Mouse (Mus musculus): Measurements from ENCODE around the gene Gm12216. TPM values are rescaled to one million over a fixed set of nuclear protein-coding genes. Genes with fewer than 3 reads are reported as not detected.

Gene Gm12216
- polyA plus RNA-seq, 1 experiment, result 2.8 TPM

DNA sequence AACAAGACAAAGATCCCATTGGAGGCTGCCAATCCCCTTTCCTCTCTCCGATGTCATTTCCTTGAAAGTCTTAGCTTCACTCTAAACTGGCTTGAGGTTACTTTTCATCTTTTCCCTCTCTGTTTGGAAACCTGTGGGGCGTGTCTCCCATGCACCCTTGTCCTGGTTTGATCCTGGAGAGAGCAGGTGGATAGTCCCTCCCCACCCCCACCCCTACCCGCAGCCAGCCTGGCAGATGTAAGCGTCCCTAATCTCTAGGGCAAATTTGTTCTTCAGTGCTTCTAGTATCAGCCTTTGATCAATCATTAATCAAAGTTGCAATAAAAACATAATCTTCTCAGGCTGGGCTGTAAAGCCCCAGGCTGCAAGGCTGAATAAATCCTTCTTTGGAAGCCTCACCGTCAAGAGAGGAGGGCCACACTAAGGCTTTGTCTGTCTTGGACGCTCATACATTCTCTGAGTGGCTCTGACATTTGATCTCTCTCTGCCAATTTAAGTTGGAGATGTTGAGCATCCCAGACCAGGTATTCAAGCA, 61.6 kb downstream of the Gm12216 start:
- peaks cover 20% of the 10 kb centered on the region for H3K4me1 ChIP-seq (ENCODE audit: control insufficient read depth, insufficient read depth, low read length)
- no peak overlapping the region for H3K27ac ChIP-seq (ENCODE audit: insufficient read depth, low read length)
- no peak overlapping the region for H3K9ac ChIP-seq (ENCODE audit: low read depth, poor library complexity, severe bottlenecking)
- no peak for TF ChIP-seq CTCF (IDR thresholded peaks at IDR 0.05; ENCODE audit: low read depth, low read length)
- no peak for TF ChIP-seq POLR2A (IDR thresholded peaks at IDR 0.05; ENCODE audit: insufficient read depth, low read length)
- TF ChIP-seq EP300 (IDR thresholded peaks at IDR 0.05; ENCODE audit: insufficient read depth, low read depth, low read length), result no peak
- H3K9me3 ChIP-seq (replicated peaks; ENCODE audit: control insufficient read depth, insufficient read depth, low read length, poor library complexity, severe bottlenecking), result no peaks in the 10 kb centered on the region
- H3K27me3 ChIP-seq (ENCODE audit: control insufficient read depth, insufficient read depth, low read length, poor library complexity, severe bottlenecking), result no peaks in the 10 kb centered on the region
- no peaks in the 10 kb centered on the region for H3K36me3 ChIP-seq (ENCODE audit: control insufficient read depth, insufficient read depth, low read length, poor library complexity, severe bottlenecking)
- H3K4me3 ChIP-seq (ENCODE audit: low read depth, low read length), result no peak overlapping the region

DNA sequence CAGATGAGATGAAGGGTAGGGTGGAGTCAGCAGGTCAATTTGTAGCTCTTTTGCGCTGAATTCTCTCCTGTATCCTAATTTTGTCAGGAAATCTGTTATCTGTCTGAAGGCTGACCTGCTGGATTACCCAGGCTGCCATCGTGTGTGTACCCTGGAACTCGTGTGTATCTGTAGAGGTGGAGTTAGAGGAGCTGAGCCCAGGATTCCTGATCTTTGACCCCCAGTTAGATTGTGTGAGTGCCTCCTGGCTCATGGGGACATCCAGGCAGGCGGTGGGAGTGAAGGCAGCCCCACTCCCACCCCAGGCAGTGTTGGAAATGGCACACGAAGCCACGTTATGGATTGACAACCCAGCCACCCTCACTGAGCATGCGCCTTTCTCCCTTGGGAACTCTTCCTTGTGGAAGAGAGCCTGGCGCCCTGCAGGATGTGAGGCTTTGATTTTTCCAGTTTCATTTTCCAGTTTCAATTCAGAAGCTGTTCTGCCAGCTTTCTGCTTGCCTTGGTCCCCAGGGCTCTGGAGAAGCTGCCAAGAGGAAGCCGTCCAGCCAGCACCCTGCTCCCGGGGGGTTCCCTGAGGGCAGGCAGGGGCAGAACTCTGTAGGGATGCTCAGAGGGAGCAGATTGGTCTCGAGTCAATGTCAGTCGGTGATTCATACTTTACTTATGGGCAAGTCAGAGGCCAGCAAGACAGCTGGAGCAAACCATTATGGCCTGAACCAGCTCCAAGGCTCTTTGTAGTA, 62.5 kb downstream of the Gm12216 start:
- Histone ChIP-seq H3K27me3 (ENCODE audit: control insufficient read depth, insufficient read depth, low read length, poor library complexity, severe bottlenecking) (no peaks in the 10 kb centered on the region), H3K4me1 (ENCODE audit: control insufficient read depth, insufficient read depth, low read length) (peaks cover 19% of the 10 kb centered on the region), H3K27ac (ENCODE audit: insufficient read depth, low read length) (no peak overlapping the region), H3K4me3 (ENCODE audit: low read depth, low read length) (no peak overlapping the region), H3K9me3 (replicated peaks; ENCODE audit: control insufficient read depth, insufficient read depth, low read length, poor library complexity, severe bottlenecking) (no peaks in the 10 kb centered on the region), H3K9ac (ENCODE audit: low read depth, poor library complexity, severe bottlenecking) (no peak overlapping the region), H3K36me3 (ENCODE audit: control insufficient read depth, insufficient read depth, low read length, poor library complexity, severe bottlenecking) (no peaks in the 10 kb centered on the region)
- TF ChIP-seq CTCF (IDR thresholded peaks at IDR 0.05; ENCODE audit: low read depth, low read length), result no peak
- no peak for TF ChIP-seq EP300 (IDR thresholded peaks at IDR 0.05; ENCODE audit: insufficient read depth, low read depth, low read length)
- TF ChIP-seq POLR2A (IDR thresholded peaks at IDR 0.05; ENCODE audit: insufficient read depth, low read length), result no peak

DNA sequence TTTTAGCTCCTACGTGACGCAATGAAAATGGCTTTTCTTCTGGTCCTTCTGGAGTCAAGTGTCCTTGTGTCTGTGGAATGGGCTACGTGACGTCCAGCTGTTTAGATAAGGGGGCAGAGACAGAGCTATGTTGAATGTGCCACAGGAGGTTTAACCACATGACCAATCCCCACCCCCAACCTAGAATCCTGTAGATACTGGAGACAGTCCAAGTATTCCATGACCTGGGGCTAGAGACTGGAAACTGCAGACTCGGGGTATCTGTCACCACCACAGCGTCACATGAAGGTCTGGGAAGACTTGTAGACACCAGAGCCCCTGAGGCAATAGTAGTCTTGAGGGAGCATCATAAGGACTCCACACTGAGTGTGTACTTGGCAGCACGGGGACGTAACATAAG, 63.2 kb downstream of the Gm12216 start:
- Histone ChIP-seq H3K4me3 (ENCODE audit: low read depth, low read length) (no peak overlapping the region), H3K27me3 (ENCODE audit: control insufficient read depth, insufficient read depth, low read length, poor library complexity, severe bottlenecking) (no peaks in the 10 kb centered on the region), H3K9ac (ENCODE audit: low read depth, poor library complexity, severe bottlenecking) (no peak overlapping the region), H3K36me3 (ENCODE audit: control insufficient read depth, insufficient read depth, low read length, poor library complexity, severe bottlenecking) (no peaks in the 10 kb centered on the region), H3K9me3 (replicated peaks; ENCODE audit: control insufficient read depth, insufficient read depth, low read length, poor library complexity, severe bottlenecking) (no peaks in the 10 kb centered on the region), H3K27ac (ENCODE audit: insufficient read depth, low read length) (no peak overlapping the region), H3K4me1 (ENCODE audit: control insufficient read depth, insufficient read depth, low read length) (peaks cover 13% of the 10 kb centered on the region)
- TF ChIP-seq EP300 (IDR thresholded peaks at IDR 0.05; ENCODE audit: insufficient read depth, low read depth, low read length), result no peak
- no peak for TF ChIP-seq CTCF (IDR thresholded peaks at IDR 0.05; ENCODE audit: low read depth, low read length)
- TF ChIP-seq POLR2A (IDR thresholded peaks at IDR 0.05; ENCODE audit: insufficient read depth, low read length), result no peak

DNA sequence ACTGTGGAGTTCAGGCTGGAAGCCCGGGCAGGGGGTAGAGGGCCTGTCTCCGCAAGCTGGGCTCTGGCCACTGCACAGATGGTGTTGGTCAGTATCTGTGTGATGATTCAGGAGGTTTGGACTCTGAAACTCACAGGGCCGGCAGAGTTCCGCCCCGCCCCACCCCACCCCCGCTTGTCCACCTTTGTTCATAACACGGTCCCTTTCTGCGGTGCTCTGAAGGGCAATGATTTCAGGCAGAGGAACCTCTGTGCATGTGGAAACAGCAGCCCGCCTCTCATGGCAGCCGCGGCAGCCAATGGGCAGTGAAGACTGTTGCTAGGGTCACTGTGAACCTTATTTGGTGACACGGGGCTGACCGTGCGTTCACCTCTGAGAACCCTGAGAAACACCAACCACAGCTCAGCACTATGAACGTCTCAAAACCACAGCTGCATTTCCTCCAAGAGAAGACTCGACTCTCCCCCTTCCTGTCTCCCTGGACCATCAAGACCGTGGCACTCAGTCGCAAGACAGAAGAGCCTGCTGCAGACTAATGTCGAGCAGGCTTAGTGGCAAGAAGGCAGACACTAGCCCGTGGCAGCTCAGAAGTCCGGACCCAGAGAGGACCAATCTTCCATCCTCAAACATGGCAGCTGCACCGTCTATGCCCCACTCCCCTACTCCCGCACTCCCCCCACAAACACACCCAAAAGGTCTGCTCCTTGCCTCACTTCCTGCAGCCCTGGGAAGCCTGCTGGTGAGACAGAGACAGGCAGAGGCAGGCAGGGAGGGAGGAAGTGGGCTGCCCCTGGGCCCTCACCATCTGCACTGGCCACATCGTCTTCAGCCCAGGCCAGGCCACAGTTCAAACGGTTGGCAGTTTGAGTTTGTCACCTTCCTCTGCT, 64.1 kb downstream of the Gm12216 start:
- Histone ChIP-seq H3K4me3 (ENCODE audit: low read depth, low read length) (peak overlapping the region; percentile 14), H3K27ac (ENCODE audit: insufficient read depth, low read length) (peak overlapping the region; percentile 15; the same call in 1 of the 2 replicates), H3K36me3 (ENCODE audit: control insufficient read depth, insufficient read depth, low read length, poor library complexity, severe bottlenecking) (no peaks in the 10 kb centered on the region), H3K4me1 (ENCODE audit: control insufficient read depth, insufficient read depth, low read length) (peaks cover 10% of the 10 kb centered on the region), H3K9me3 (replicated peaks; ENCODE audit: control insufficient read depth, insufficient read depth, low read length, poor library complexity, severe bottlenecking) (no peaks in the 10 kb centered on the region), H3K27me3 (ENCODE audit: control insufficient read depth, insufficient read depth, low read length, poor library complexity, severe bottlenecking) (no peaks in the 10 kb centered on the region), H3K9ac (ENCODE audit: low read depth, poor library complexity, severe bottlenecking) (0 out of 2 replicates have a peak overlapping the region, but pooled peaks have one; percentile 13)
- TF ChIP-seq CTCF (IDR thresholded peaks at IDR 0.05; ENCODE audit: low read depth, low read length) (no peak), POLR2A (IDR thresholded peaks at IDR 0.05; ENCODE audit: insufficient read depth, low read length) (no peak), EP300 (IDR thresholded peaks at IDR 0.05; ENCODE audit: insufficient read depth, low read depth, low read length) (peak; percentile 46; the same call in 1 of the 2 replicates)

DNA sequence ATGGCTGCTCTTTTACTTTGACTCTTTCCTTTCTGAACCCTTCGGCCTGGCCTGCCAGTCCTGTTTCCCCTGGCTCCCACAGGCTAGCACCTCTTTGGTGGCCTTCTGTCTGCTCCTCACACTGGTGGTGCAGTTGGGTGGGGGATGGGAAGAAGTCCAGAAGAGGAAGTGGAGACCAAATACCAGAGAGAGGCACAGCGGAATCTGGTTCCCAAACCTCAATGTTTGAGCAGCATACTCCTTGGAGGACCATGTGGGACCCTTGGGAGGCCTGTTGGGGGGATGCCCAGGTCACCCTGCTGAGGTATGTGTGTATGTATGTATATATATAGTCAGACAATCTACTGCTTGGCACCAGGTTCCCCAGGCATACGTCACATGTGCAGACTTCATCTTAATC, 65.0 kb downstream of the Gm12216 start:
- peak overlapping the region; percentile 13; the same call in 1 of the 2 replicates for H3K9ac ChIP-seq (ENCODE audit: low read depth, poor library complexity, severe bottlenecking)
- no peaks in the 10 kb centered on the region for H3K9me3 ChIP-seq (replicated peaks; ENCODE audit: control insufficient read depth, insufficient read depth, low read length, poor library complexity, severe bottlenecking)
- H3K4me1 ChIP-seq (ENCODE audit: control insufficient read depth, insufficient read depth, low read length), result peaks cover 13% of the 10 kb centered on the region
- peak overlapping the region; percentile 27; the same call in 1 of the 2 replicates for H3K4me3 ChIP-seq (ENCODE audit: low read depth, low read length)
- TF ChIP-seq CTCF (IDR thresholded peaks at IDR 0.05; ENCODE audit: low read depth, low read length) (no peak), EP300 (IDR thresholded peaks at IDR 0.05; ENCODE audit: insufficient read depth, low read depth, low read length) (no peak), POLR2A (IDR thresholded peaks at IDR 0.05; ENCODE audit: insufficient read depth, low read length) (no peak)
- no peaks in the 10 kb centered on the region for H3K36me3 ChIP-seq (ENCODE audit: control insufficient read depth, insufficient read depth, low read length, poor library complexity, severe bottlenecking)
- H3K27ac ChIP-seq (ENCODE audit: insufficient read depth, low read length), result peak overlapping the region; percentile 29; the same call in 1 of the 2 replicates
- no peaks in the 10 kb centered on the region for H3K27me3 ChIP-seq (ENCODE audit: control insufficient read depth, insufficient read depth, low read length, poor library complexity, severe bottlenecking)
